Mouse (Mus musculus) midbrain, embryonic 15.5 days (tissue): Measurements from ENCODE around the gene 2310046K23Rik. TPM values are rescaled to one million over a fixed set of nuclear protein-coding genes. Genes with fewer than 3 reads are reported as not detected.
"Not testable (repeated sequence)": the region's sequence is repeated elsewhere in the genome, so short reads cannot be mapped to it uniquely, and the experiment has no call there.

Source experiments
- ATAC-seq: fragments of 200-750 bp; cut with Nextera tagmentation; replicated peaks from 2 replicates; pipeline ENCODE4 v1.8.0; 2017; ENCODE audit warnings: moderate TSS enrichment
- H3K27ac ChIP-seq: fragments of 300-500 bp; sonication (generic); 2 replicates; pipeline ENCODE4 v1.5.1; 2015; ENCODE audit warnings: mild to moderate bottlenecking, inconsistent platforms
- H3K27me3 ChIP-seq: fragments of 300-500 bp; sonication (generic); replicated peaks from 2 replicates; pipeline ENCODE4 v1.6.1; 2015; ENCODE audit warnings: inconsistent platforms
- H3K36me3 ChIP-seq: fragments of 300-500 bp; sonication (generic); replicated peaks from 2 replicates; pipeline ENCODE4 v1.6.1; 2015; ENCODE audit warnings: inconsistent platforms
- H3K4me1 ChIP-seq: fragments of 300-500 bp; sonication (generic); 2 replicates; pipeline ENCODE4 v1.6.1; 2015; ENCODE audit warnings: inconsistent platforms
- H3K4me2 ChIP-seq: fragments of 300-500 bp; sonication (generic); 2 replicates; pipeline ENCODE4 v1.6.1; 2015; ENCODE audit warnings: inconsistent platforms, mild to moderate bottlenecking, moderate library complexity
- H3K4me3 ChIP-seq: fragments of 300-500 bp; sonication (generic); 2 replicates; pipeline ENCODE4 v1.5.1; 2015; ENCODE audit warnings: mild to moderate bottlenecking, inconsistent platforms
- H3K9ac ChIP-seq: fragments of 300-500 bp; sonication (generic); 2 replicates; pipeline ENCODE4 v1.6.1; 2015; ENCODE audit warnings: mild to moderate bottlenecking, inconsistent platforms
- H3K9me3 ChIP-seq: fragments of 300-500 bp; sonication (generic); 2 replicates; pipeline ENCODE4 v1.6.1; 2016; ENCODE audit warnings: inconsistent platforms
- WGBS: fragments of 180-500 bp; shearing (Covaris S2); methylation state at CpG from one replicate; pipeline ENCODE4 v1.1.7; 2015; ENCODE audit warnings: mixed read lengths; 5-methylcytosine and 5-hydroxymethylcytosine counted together
- polyA plus RNA-seq: library from polyadenylated mRNA; unstranded; fragments of >200 nt; fragmentation: Nextera tagmentation; extraction: Ambion mirVana; gene quantifications from 2 replicates; pipeline ENCODE4 v1.2.1, GENCODE M21; 2015

2310046K23Rik gene
- polyA plus RNA-seq, 1 experiment from 2014 or later: not detected

DNA sequence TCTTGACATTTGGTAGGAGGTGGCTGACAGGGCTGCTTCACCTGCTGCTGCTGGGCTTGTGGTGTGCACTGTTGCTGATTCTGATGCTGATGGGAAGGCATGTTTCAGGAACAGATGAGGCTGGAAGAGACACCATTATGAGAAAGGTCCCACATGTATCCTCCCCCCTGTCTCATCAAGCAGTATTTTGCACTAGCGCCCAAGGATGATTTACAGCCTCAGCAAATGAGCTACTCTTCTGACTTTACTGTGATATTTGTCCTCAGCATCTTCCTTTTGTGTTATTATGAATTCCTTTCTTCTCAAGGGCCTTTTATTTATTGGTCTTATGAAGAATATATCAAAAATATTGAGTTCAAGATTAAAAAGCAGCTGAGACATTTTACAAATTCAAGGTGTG is 33.9 kb downstream of the 2310046K23Rik start, which contains the start of gene Sprr4:
Gene Sprr4, minus strand, starts transcription at position 101 of the 400 bp plus-strand sequence.
- Histone ChIP-seq H3K36me3 (no peaks in the 10 kb centered on the region), H3K9ac (no peak within 1 kb of the TSS), H3K27me3 (no peaks in the 10 kb centered on the region), H3K4me2 (no peak within 1 kb of the TSS), H3K27ac (no peak within 1 kb of the TSS), H3K4me3 (no peak within 1 kb of the TSS), H3K9me3 (no peaks in the 10 kb centered on the region), H3K4me1 (no peaks in the 10 kb centered on the region)
- WGBS: 93% methylated on average over 1 of the region's 1 CpGs
- ATAC-seq: no peak

- H3K4me1 ChIP-seq, H3K9ac ChIP-seq, H3K36me3 ChIP-seq, ATAC-seq, H3K27me3 ChIP-seq, H3K27ac ChIP-seq, H3K9me3 ChIP-seq, H3K4me3 ChIP-seq, H3K4me2 ChIP-seq: not testable (repeated sequence)
Measured at GRCm38 (mm10) chr3:92490262-92490661, 44.0 kb downstream of the 2310046K23Rik start.

GRCm38 (mm10) chr3:92486307-92486706 is 48.0 kb downstream of the 2310046K23Rik start:
- no peak overlapping the region for H3K9ac ChIP-seq
- no peak overlapping the region for H3K4me2 ChIP-seq
- no peak overlapping the region for H3K27ac ChIP-seq
- no peaks in the 10 kb centered on the region for H3K4me1 ChIP-seq
- H3K9me3 ChIP-seq: no peaks in the 10 kb centered on the region
- no peaks in the 10 kb centered on the region for H3K36me3 ChIP-seq
- no peak overlapping the region for H3K4me3 ChIP-seq
- no peak for ATAC-seq
- 68% methylated on average over 1 of the region's 1 CpGs for WGBS
- H3K27me3 ChIP-seq: no peaks in the 10 kb centered on the region

DNA sequence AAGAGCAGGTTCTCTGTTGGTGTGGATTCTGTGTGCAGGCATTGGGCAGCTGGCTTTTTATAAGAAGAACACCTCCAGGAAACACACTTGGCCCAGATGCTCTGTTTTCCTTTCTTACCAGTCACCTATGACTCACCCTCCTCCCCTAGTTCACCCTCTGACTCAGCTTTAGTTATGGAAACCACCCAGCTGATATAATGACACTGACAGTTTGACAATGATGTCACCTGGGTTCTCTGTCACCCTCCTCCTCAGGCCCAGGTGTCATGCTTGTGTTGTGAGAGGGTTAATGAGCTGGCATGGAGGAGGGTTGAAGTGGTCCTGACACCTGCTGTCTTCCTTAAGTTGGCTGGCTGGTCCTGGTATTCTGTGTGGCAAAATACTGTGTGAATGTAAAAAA is 48.4 kb downstream of the 2310046K23Rik start, which contains the start of gene Sprr1a:
Gene Sprr1a, minus strand, starts transcription at position 33 of the 400 bp plus-strand sequence.
- Histone ChIP-seq H3K36me3 (no peaks in the 10 kb centered on the region), H3K27ac (no peak within 1 kb of the TSS), H3K4me2 (no peak within 1 kb of the TSS), H3K4me1 (no peaks in the 10 kb centered on the region), H3K9me3 (no peaks in the 10 kb centered on the region), H3K4me3 (no peak within 1 kb of the TSS), H3K27me3 (no peaks in the 10 kb centered on the region), H3K9ac (no peak within 1 kb of the TSS)
- ATAC-seq: no peak

Other genes starting within 250 kb of the 2310046K23Rik start
- not detected in 2 replicates for gene Sprr2a3, start 249.1 kb downstream of the 2310046K23Rik start, polyA plus RNA-seq
- 0.22 TPM in 1 of 2 replicates, not detected in the other for gene Sprr2b, start 217.9 kb downstream of the 2310046K23Rik start, polyA plus RNA-seq
- not detected in 2 replicates for gene Sprr2d, start 195.4 kb downstream of the 2310046K23Rik start, polyA plus RNA-seq
- gene Sprr2e, start 182.4 kb downstream of the 2310046K23Rik start, polyA plus RNA-seq: not detected in 2 replicates
- gene Sprr2f, start 169.3 kb downstream of the 2310046K23Rik start, polyA plus RNA-seq: not detected in 2 replicates
- gene Sprr2h, start 148.8 kb downstream of the 2310046K23Rik start, polyA plus RNA-seq: not detected in 2 replicates
- gene Sprr2i, start 126.5 kb downstream of the 2310046K23Rik start, polyA plus RNA-seq: not detected in 2 replicates
- gene Sprr2j-ps, start 116.4 kb downstream of the 2310046K23Rik start, polyA plus RNA-seq: not detected in 2 replicates
- 7.4 and 9.7 TPM in 2 replicates for gene Gm9774, start 105.1 kb downstream of the 2310046K23Rik start, polyA plus RNA-seq
- gene Sprr2k, start 101.9 kb downstream of the 2310046K23Rik start, polyA plus RNA-seq: not detected in 2 replicates
- gene Sprr1b, start 95.7 kb downstream of the 2310046K23Rik start, polyA plus RNA-seq: not detected in 2 replicates
- gene Sprr3, start 75.8 kb downstream of the 2310046K23Rik start, polyA plus RNA-seq: not detected in 2 replicates
- gene Sprr1a, start 48.6 kb downstream of the 2310046K23Rik start, polyA plus RNA-seq: 0.28 TPM in 1 of 2 replicates, not detected in the other
- gene Sprr4, start 34.0 kb downstream of the 2310046K23Rik start, polyA plus RNA-seq: not detected in 2 replicates
- gene Ivl, start 39.2 kb upstream of the 2310046K23Rik start, polyA plus RNA-seq: not detected in 2 replicates
- not detected in 2 replicates for gene Smcp, start 54.5 kb upstream of the 2310046K23Rik start, polyA plus RNA-seq
- gene 2210017I01Rik, start 73.0 kb upstream of the 2310046K23Rik start, polyA plus RNA-seq: not detected in 2 replicates
- not detected in 2 replicates for gene Lce6a, start 87.1 kb upstream of the 2310046K23Rik start, polyA plus RNA-seq
- gene Lce1a1, start 113.8 kb upstream of the 2310046K23Rik start, polyA plus RNA-seq: not detected in 2 replicates
- not detected in 2 replicates for gene Lce1b, start 122.4 kb upstream of the 2310046K23Rik start, polyA plus RNA-seq
- not detected in 2 replicates for gene Lce1a2, start 135.8 kb upstream of the 2310046K23Rik start, polyA plus RNA-seq
- gene Lce1c, start 144.7 kb upstream of the 2310046K23Rik start, polyA plus RNA-seq: not detected in 2 replicates
- gene Lce1d, start 152.7 kb upstream of the 2310046K23Rik start, polyA plus RNA-seq: not detected in 2 replicates
- not detected in 2 replicates for gene Lce1e, start 174.6 kb upstream of the 2310046K23Rik start, polyA plus RNA-seq
- gene Lce1f, start 185.8 kb upstream of the 2310046K23Rik start, polyA plus RNA-seq: not detected in 2 replicates
- not detected in 2 replicates for gene Gm38119, start 204.6 kb upstream of the 2310046K23Rik start, polyA plus RNA-seq
- gene Lce1g, start 217.8 kb upstream of the 2310046K23Rik start, polyA plus RNA-seq: not detected in 2 replicates
- gene Lce1h, start 230.6 kb upstream of the 2310046K23Rik start, polyA plus RNA-seq: not detected in 2 replicates
- not detected in 2 replicates for gene Lce1i, start 244.4 kb upstream of the 2310046K23Rik start, polyA plus RNA-seq